Mouse (Mus musculus): Measurements from ENCODE around the gene Dnttip2. TPM values are rescaled to one million over a fixed set of nuclear protein-coding genes. Genes with fewer than 3 reads are reported as not detected.

Gene Dnttip2
- polyA plus RNA-seq, 1 experiment from 2014 or later: 42.4 TPM

DNA sequence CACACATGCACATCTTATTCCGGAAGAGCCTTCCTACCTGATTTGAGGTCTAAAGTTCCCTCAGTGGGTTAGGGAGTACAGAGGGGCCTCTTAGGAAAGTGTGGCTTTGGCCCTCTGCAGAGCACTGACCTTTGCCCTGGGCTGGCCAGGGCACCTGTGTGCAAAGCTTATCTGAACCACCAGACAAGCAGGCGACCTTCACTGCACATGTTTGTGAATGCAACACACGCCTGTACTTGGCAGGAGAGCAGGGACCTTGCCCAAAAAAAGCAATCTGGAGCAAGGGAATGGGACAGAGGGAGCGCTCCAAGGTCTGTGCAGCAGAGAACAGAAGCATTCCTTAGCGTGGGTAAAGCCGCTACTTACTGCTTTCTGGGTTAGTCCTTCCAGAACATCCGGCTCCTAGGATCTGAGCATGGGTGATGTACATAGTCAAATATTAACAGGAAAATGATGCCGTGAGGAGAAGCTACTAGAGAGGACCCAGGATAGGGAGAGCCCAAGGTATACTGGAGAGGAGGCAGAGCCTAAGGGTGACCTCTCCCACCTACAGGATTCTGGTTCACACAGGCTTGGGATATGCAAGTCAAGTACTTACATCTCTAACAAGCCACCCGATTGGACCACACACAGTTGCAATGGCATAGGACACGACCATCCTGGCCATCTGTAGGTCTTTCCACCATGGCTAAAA is 38.9 kb downstream of the Dnttip2 start:
- Histone ChIP-seq H3K27ac (ENCODE audit: low read length) (no peak overlapping the region), H3K4me1 (ENCODE audit: control insufficient read depth, insufficient read depth, low read length) (0 out of 2 replicates have a peak, but pooled peaks cover 2% of the 10 kb centered on the region), H3K4me2 (ENCODE audit: low read depth, low read length) (no peak overlapping the region), H3K9ac (ENCODE audit: low read length) (no peak overlapping the region), H3K36me3 (ENCODE audit: control insufficient read depth, insufficient read depth) (no peaks in the 10 kb centered on the region), H3K27me3 (ENCODE audit: control insufficient read depth, insufficient read depth, low read length) (peaks cover 29% of the 10 kb centered on the region), H3K4me3 (ENCODE audit: low read length) (no peak overlapping the region), H3K9me3 (replicated peaks; ENCODE audit: control insufficient read depth, low read length) (no peaks in the 10 kb centered on the region)
- ATAC-seq (replicated peaks; ENCODE audit: extremely low read depth, insufficient read depth, low FRiP score): no peak
- 60% methylated on average over 10 of the region's 10 CpGs for WGBS

GRCm38 (mm10) chr3:122313936-122314335 is 39.7 kb downstream of the Dnttip2 start:
- no peak overlapping the region for H3K4me3 ChIP-seq (ENCODE audit: low read length)
- H3K4me2 ChIP-seq (ENCODE audit: low read depth, low read length): no peak overlapping the region
- no peak overlapping the region for H3K9ac ChIP-seq (ENCODE audit: low read length)
- H3K27ac ChIP-seq (ENCODE audit: low read length): no peak overlapping the region
- ATAC-seq (replicated peaks; ENCODE audit: extremely low read depth, insufficient read depth, low FRiP score): peak; percentile 45
- 25% methylated on average over 7 of the region's 7 CpGs for WGBS
- peaks cover 36% of the 10 kb centered on the region for H3K27me3 ChIP-seq (ENCODE audit: control insufficient read depth, insufficient read depth, low read length)
- H3K36me3 ChIP-seq (ENCODE audit: control insufficient read depth, insufficient read depth): no peaks in the 10 kb centered on the region
- H3K4me1 ChIP-seq (ENCODE audit: control insufficient read depth, insufficient read depth, low read length): 0 out of 2 replicates have a peak, but pooled peaks cover 2% of the 10 kb centered on the region
- no peaks in the 10 kb centered on the region for H3K9me3 ChIP-seq (replicated peaks; ENCODE audit: control insufficient read depth, low read length)

DNA sequence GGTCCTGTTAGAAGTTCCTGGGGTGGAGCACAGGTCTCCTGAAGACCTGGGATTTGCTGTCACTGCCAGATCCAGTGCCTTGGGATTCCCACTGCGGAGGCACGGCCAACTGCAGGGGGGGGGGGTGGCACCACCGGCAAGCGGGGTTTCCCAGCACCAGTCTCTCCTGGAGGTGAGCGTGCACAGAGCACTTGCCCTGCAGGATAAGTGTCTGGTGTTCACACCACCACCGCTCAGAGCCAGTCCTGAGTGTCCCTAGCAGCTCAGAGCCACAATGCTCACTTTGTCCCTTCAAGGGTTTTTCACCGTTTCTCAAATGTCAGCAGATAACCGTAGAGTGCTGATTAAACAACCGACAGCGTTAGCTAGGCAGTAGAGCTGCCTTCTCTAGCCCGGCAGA is 42.4 kb downstream of the Dnttip2 start:
- Histone ChIP-seq H3K4me2 (ENCODE audit: low read depth, low read length) (peak overlapping the region; percentile 45), H3K36me3 (ENCODE audit: control insufficient read depth, insufficient read depth) (no peaks in the 10 kb centered on the region), H3K27me3 (ENCODE audit: control insufficient read depth, insufficient read depth, low read length) (peaks cover 42% of the 10 kb centered on the region), H3K4me3 (ENCODE audit: low read length) (peak overlapping the region; percentile 26; the same call in 1 of the 2 replicates), H3K27ac (ENCODE audit: low read length) (no peak overlapping the region), H3K9me3 (replicated peaks; ENCODE audit: control insufficient read depth, low read length) (no peaks in the 10 kb centered on the region), H3K9ac (ENCODE audit: low read length) (no peak overlapping the region), H3K4me1 (ENCODE audit: control insufficient read depth, insufficient read depth, low read length) (0 out of 2 replicates have a peak, but pooled peaks cover 2% of the 10 kb centered on the region)
- 14% methylated on average over 11 of the region's 11 CpGs for WGBS
- peak; percentile 11; the same call in 1 of the 2 replicates for ATAC-seq (replicated peaks; ENCODE audit: extremely low read depth, insufficient read depth, low FRiP score)

GRCm38 (mm10) chr3:122317339-122317738 is 43.2 kb downstream of the Dnttip2 start:
- no peak overlapping the region for H3K4me3 ChIP-seq (ENCODE audit: low read length)
- H3K36me3 ChIP-seq (ENCODE audit: control insufficient read depth, insufficient read depth): no peaks in the 10 kb centered on the region
- no peak for ATAC-seq (replicated peaks; ENCODE audit: extremely low read depth, insufficient read depth, low FRiP score)
- H3K9ac ChIP-seq (ENCODE audit: low read length): no peak overlapping the region
- H3K27ac ChIP-seq (ENCODE audit: low read length): no peak overlapping the region
- WGBS: 88% methylated on average over 6 of the region's 6 CpGs
- H3K9me3 ChIP-seq (replicated peaks; ENCODE audit: control insufficient read depth, low read length): no peaks in the 10 kb centered on the region
- H3K4me2 ChIP-seq (ENCODE audit: low read depth, low read length): no peak overlapping the region
- 0 out of 2 replicates have a peak, but pooled peaks cover 2% of the 10 kb centered on the region for H3K4me1 ChIP-seq (ENCODE audit: control insufficient read depth, insufficient read depth, low read length)
- H3K27me3 ChIP-seq (ENCODE audit: control insufficient read depth, insufficient read depth, low read length): peaks cover 45% of the 10 kb centered on the region

DNA sequence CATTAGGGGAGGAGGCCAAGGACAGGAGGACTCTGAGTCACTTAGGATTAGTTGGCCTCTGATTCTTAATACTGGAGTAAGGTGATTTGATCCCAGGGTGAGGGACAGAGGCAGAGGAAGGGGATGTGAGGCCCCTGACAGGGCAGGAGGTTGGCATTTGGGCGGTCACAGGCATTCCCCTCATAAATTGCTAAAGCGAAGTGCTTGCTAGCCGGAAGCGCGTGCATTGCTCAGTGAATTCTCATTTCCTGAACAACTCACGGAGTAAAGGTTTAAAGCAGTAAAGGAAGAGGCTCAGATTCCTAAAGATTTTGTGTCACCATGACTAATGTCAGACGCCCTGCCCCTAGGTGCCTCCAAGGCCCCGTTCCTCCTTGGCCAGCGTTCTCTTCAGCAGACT is 48.0 kb downstream of the Dnttip2 start:
- Histone ChIP-seq H3K36me3 (ENCODE audit: control insufficient read depth, insufficient read depth) (no peaks in the 10 kb centered on the region), H3K9me3 (replicated peaks; ENCODE audit: control insufficient read depth, low read length) (no peaks in the 10 kb centered on the region), H3K9ac (ENCODE audit: low read length) (no peak overlapping the region), H3K4me1 (ENCODE audit: control insufficient read depth, insufficient read depth, low read length) (no peaks in the 10 kb centered on the region), H3K4me2 (ENCODE audit: low read depth, low read length) (no peak overlapping the region), H3K4me3 (ENCODE audit: low read length) (no peak overlapping the region), H3K27me3 (ENCODE audit: control insufficient read depth, insufficient read depth, low read length) (peaks cover 51% of the 10 kb centered on the region), H3K27ac (ENCODE audit: low read length) (no peak overlapping the region)
- 58% methylated on average over 9 of the region's 9 CpGs for WGBS
- no peak for ATAC-seq (replicated peaks; ENCODE audit: extremely low read depth, insufficient read depth, low FRiP score)

GRCm38 (mm10) chr3:122323841-122324240 is 49.7 kb downstream of the Dnttip2 start:
- 80% methylated on average over 6 of the region's 6 CpGs for WGBS
- no peak for ATAC-seq (replicated peaks; ENCODE audit: extremely low read depth, insufficient read depth, low FRiP score)
- no peaks in the 10 kb centered on the region for H3K4me1 ChIP-seq (ENCODE audit: control insufficient read depth, insufficient read depth, low read length)
- H3K27ac ChIP-seq (ENCODE audit: low read length): no peak overlapping the region
- H3K9ac ChIP-seq (ENCODE audit: low read length): no peak overlapping the region
- no peaks in the 10 kb centered on the region for H3K36me3 ChIP-seq (ENCODE audit: control insufficient read depth, insufficient read depth)
- no peak overlapping the region for H3K4me2 ChIP-seq (ENCODE audit: low read depth, low read length)
- H3K9me3 ChIP-seq (replicated peaks; ENCODE audit: control insufficient read depth, low read length): no peaks in the 10 kb centered on the region
- H3K4me3 ChIP-seq (ENCODE audit: low read length): no peak overlapping the region
- peaks cover 42% of the 10 kb centered on the region for H3K27me3 ChIP-seq (ENCODE audit: control insufficient read depth, insufficient read depth, low read length)

DNA sequence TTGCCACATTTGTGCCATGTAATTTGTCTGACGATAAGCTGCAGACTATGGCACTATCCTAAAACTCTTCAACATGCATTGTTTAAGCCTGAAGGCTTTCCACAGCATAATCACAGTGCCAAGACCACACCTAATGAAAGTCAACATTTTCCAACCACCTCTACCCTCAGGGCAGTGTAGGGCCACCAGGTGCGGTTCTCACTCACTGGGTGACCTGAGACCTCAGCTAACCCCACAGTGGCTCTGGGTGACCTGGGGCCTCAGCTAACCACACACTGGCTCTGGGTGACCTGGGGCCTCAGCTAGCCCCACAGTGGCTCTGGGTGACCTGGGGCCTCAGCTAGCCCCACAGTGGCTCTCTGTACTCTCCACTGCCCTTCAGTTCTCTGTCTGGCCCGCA is 50.3 kb downstream of the Dnttip2 start:
- H3K9ac ChIP-seq (ENCODE audit: low read length): no peak overlapping the region
- H3K4me3 ChIP-seq (ENCODE audit: low read length): no peak overlapping the region
- H3K9me3 ChIP-seq (replicated peaks; ENCODE audit: control insufficient read depth, low read length): no peaks in the 10 kb centered on the region
- WGBS: 90% methylated on average over 3 of the region's 3 CpGs
- no peak overlapping the region for H3K27ac ChIP-seq (ENCODE audit: low read length)
- H3K4me2 ChIP-seq (ENCODE audit: low read depth, low read length): no peak overlapping the region
- H3K4me1 ChIP-seq (ENCODE audit: control insufficient read depth, insufficient read depth, low read length): no peaks in the 10 kb centered on the region
- peaks cover 38% of the 10 kb centered on the region for H3K27me3 ChIP-seq (ENCODE audit: control insufficient read depth, insufficient read depth, low read length)
- ATAC-seq (replicated peaks; ENCODE audit: extremely low read depth, insufficient read depth, low FRiP score): no peak
- no peaks in the 10 kb centered on the region for H3K36me3 ChIP-seq (ENCODE audit: control insufficient read depth, insufficient read depth)

GRCm38 (mm10) chr3:122330484-122330883 is 56.3 kb downstream of the Dnttip2 start:
- Histone ChIP-seq H3K4me1 (ENCODE audit: control insufficient read depth, insufficient read depth, low read length) (no peaks in the 10 kb centered on the region), H3K27me3 (ENCODE audit: control insufficient read depth, insufficient read depth, low read length) (peaks cover 42% of the 10 kb centered on the region), H3K4me2 (ENCODE audit: low read depth, low read length) (no peak overlapping the region), H3K36me3 (ENCODE audit: control insufficient read depth, insufficient read depth) (no peaks in the 10 kb centered on the region), H3K27ac (ENCODE audit: low read length) (no peak overlapping the region), H3K9me3 (replicated peaks; ENCODE audit: control insufficient read depth, low read length) (no peaks in the 10 kb centered on the region), H3K4me3 (ENCODE audit: low read length) (no peak overlapping the region), H3K9ac (ENCODE audit: low read length) (no peak overlapping the region)
- 53% methylated on average over 12 of the region's 12 CpGs for WGBS
- no peak for ATAC-seq (replicated peaks; ENCODE audit: extremely low read depth, insufficient read depth, low FRiP score)

DNA sequence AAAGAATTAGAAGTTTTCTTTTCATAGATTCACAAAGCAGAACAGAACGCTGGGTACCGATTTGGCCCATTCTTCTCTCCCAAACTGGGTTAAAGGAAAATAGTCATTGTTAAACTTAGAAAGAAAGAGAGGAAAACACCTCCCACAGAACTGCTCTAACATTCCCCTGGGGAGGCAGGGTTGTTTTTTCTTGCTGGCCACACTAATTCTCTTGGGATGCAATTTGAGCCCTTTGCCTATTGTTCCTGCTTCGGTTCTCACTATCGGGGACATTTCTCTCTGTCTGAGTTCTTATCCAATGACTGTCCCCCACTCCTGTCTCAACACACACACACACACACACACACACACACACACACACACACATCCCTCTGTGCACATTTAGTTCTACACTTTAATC is 59.3 kb downstream of the Dnttip2 start:
- H3K4me3 ChIP-seq (ENCODE audit: low read length): no peak overlapping the region
- no peak; the same call in 1 of the 2 replicates for ATAC-seq (replicated peaks; ENCODE audit: extremely low read depth, insufficient read depth, low FRiP score)
- H3K9ac ChIP-seq (ENCODE audit: low read length): no peak overlapping the region
- no peaks in the 10 kb centered on the region for H3K9me3 ChIP-seq (replicated peaks; ENCODE audit: control insufficient read depth, low read length)
- 49% methylated on average over 4 of the region's 4 CpGs for WGBS
- H3K27ac ChIP-seq (ENCODE audit: low read length): peak overlapping the region; percentile 37; the same call in 1 of the 2 replicates
- H3K4me2 ChIP-seq (ENCODE audit: low read depth, low read length): no peak overlapping the region
- peaks cover 31% of the 10 kb centered on the region for H3K27me3 ChIP-seq (ENCODE audit: control insufficient read depth, insufficient read depth, low read length)
- no peaks in the 10 kb centered on the region for H3K36me3 ChIP-seq (ENCODE audit: control insufficient read depth, insufficient read depth)
- H3K4me1 ChIP-seq (ENCODE audit: control insufficient read depth, insufficient read depth, low read length): no peaks in the 10 kb centered on the region
